Mouse (Mus musculus) spleen, postnatal 14 days (tissue): ENCODE data around the gene Fam187b.
"Not testable (repeated sequence)": the region's sequence is repeated elsewhere in the genome, so short reads cannot be mapped to it uniquely, and the experiment has no call there.

Source experiments
- DNase-seq, 2 experiments: peaks; one replicate each; pipeline ENCODE4 v3.0.0; 2021 to 2022; ENCODE audit warnings: low spot score in 2 of 2

The Fam187b gene

DNA sequence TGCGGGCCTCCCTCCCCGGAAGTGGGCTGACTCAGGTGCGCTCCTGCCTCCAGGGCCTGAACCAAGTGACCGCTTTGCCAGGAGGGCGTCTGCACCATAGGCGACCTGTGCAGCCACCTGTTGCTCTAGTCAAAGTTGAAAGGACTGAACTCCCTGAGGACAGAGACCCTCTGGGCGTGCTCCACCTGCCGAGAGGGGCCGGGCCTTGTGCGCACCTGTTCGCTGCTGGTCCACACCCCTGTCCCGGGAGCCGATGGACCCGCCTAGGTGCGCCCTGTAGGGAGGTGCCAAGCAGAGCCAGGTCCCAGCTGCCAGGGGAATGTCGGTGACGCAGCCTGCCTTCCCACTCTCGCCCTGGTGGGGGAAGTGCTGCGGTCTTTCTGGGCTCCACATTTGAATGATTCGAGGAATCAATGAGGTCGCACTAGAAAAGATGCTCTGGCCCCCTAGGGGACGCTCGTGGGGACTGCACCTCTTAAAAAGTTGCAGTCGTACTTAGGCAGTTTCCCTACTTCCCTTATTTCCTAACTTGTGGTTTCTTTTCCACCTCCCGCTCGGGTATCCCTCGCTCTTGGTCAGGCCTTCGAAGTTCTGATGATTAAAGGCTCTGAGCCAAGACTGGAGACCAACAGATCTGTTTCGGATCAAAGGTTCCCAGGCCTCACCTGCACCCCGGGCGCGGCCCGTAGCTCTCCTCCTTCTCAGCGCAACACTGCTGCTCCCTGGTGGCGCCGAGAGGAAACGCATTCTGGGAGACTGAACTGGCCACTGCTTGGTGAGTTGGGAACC, at the start of gene Fam187b:
Fam187b (plus strand) TSS at position 290 of the 789 bp plus-strand sequence.
- DNase-seq: peak; percentile 74 to 88

- DNase-seq: no peak
Observed at GRCm38 (mm10) chr7:30924071-30924470, 49.5 kb upstream of the Fam187b start.

- DNase-seq: not testable (repeated sequence)
Observed at GRCm38 (mm10) chr7:30924581-30924980, 49.0 kb upstream of the Fam187b start, which contains the start of gene Hamp2. Hamp2 (minus strand) TSS chr7:30924681.

GRCm38 (mm10) chr7:30935422-30936099, 38.0 kb upstream of the Fam187b start:
- DNase-seq: not testable (repeated sequence)

GRCm38 (mm10) chr7:30940070-30940469, 33.5 kb upstream of the Fam187b start:
- not testable (repeated sequence) for DNase-seq

DNA sequence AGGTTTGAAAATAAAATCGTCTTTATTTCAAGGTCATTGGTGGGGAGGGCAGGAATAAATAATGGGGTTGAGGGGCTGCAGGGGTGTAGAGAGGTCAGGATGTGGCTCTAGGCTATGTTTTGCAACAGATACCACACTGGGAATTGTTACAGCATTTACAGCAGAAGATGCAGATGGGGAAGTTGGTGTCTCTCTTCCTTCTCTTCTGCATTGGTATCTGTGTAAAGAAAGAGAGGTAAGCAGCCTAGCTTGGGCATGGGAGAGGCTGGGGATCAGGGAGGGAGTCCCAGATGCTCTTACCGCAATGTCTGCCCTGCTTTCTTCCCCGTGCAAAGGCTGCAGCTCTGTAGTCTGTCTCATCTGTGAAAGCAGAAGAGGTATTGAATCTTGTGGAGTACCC, 31.2 kb upstream of the Fam187b start:
- DNase-seq: not testable (repeated sequence)

- no peak for DNase-seq
Observed at GRCm38 (mm10) chr7:30943909-30944635, 29.5 kb upstream of the Fam187b start, which contains the start of gene Hamp. Hamp (minus strand) TSS chr7:30944032.

DNA sequence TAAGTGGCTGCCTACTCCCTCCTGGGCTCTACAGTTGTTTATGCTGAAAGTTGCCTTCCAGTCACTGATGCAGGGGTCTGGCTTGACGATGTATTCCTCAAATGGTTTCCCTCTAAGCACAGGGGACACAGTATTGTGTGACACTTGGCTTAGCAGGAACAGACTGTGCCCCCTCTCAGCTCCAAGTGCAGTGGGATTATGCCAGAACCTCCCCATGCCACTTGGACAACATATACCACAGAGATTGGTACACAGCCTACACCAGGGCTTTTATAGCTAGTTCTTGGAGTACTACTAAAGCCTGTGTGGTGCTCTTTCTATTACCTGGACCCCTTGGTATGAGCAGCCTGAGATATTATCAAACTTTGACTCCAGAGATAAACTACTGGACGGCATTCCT, 28.9 kb upstream of the Fam187b start:
- not testable (repeated sequence) for DNase-seq

- not testable (repeated sequence) for DNase-seq
Observed at GRCm38 (mm10) chr7:30945466-30945865, 28.1 kb upstream of the Fam187b start.

DNA sequence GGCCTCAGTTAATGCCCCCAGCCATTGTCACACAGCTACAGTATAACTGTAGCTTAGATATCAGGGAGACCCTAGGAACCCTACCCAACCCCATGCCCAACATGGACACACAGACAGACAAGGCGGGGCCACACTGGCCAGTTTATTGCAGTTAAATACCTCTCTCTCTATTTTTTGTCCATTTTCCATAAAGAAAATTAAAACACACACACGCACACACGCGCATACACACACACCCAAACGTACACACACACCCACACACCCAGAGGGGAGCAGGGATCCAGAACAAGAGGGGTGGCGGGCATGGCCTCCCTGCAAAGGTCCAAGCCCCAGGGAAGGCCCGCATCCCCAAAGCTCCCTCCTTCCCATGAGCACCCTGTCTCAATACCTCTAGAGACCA, 27.7 kb upstream of the Fam187b start:
- no peak for DNase-seq

DNA sequence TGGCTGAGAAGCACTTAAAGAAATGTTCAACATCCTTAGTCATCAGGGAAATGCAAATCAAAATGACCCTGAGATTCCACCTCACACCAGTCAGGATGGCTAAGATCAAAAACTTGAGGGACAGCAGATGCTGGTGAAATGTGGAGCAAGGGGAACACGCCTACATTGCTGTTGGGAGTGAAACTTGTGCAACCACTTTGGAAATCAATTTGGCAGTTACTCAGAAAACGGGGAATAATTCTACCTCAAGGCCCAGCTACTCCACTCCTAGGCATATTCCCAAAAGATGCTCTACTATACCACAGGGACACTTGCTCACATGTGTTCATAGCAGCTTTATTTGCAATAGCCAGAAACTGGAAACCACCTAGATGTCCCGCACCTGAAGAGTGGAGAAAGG, 23.7 kb upstream of the Fam187b start:
- not testable (repeated sequence) for DNase-seq

- DNase-seq: no peak
Observed at GRCm38 (mm10) chr7:30952441-30953265, 20.9 kb upstream of the Fam187b start.

DNA sequence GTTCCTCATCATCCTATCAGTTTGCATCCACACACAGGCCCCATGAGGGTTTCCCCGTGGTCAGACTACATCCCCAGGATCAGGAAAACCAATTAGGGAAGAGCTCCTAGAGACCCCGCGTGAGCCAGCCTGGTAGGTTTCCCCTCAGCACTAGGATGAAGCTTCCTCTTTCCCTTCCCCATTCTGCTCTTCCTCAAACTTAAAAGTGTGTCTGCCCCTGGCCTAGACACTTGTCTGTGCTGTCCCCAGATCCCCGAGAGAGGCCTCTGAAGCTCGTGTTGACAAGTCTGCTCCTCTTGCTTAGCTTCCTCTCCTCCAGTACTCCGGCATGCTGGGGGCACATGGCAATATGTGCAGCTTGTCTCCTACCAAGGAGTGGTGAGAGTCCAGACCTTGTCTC, 20.1 kb upstream of the Fam187b start:
- DNase-seq: no peak

DNA sequence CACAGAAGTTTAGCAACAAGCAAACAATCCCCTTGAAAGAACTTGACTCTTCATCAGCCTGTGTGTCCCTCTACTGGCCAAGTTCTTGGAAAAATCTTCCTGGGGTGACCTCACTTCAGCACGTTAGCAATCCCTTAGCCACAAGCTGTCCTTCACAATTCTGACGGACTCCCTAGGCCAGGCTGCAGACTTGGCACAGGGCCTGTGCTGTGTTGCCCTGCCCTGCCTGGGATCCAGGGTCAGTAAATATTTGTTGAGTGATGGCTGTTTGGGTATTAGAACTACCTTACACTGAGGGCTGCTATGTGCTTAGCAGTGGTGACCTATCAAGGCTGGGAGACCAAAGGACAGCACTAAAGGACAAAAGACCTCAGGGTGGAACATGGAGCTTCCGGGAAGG, 19.6 kb upstream of the Fam187b start:
- no peak for DNase-seq

- no peak for DNase-seq
Observed at GRCm38 (mm10) chr7:30954971-30955520, 18.5 kb upstream of the Fam187b start.

- DNase-seq: peak; percentile 79 to 84
Observed at GRCm38 (mm10) chr7:30955584-30956356, 17.8 kb upstream of the Fam187b start.

DNA sequence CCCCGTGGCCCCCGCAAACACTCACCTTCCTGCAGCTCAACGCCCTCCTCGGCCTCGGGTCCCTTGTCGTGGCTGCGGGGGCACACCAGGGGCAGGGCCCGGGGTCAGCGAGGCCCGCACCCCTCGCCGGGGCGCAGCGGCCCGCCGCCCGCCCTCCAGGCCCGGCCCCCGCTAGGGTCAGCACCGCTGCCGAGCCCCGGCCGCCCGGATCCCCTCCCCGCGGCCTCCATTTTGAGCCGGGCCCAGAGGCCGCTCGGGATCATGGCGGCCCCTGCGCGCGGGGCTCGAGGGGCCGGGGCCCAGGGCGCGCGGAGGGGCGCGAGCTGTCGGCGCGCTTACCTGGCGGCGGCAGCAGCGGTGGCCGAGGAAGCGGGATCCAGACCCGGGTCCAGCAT, 17.2 kb upstream of the Fam187b start:
- DNase-seq: peak in 1 of 2 experiments; percentile 25

GRCm38 (mm10) chr7:30956756-30957366, 16.7 kb upstream of the Fam187b start, which contains the start of gene Usf2:
Usf2 (minus strand) TSS chr7:30956803.
- DNase-seq: peak; percentile 45 to 65

DNA sequence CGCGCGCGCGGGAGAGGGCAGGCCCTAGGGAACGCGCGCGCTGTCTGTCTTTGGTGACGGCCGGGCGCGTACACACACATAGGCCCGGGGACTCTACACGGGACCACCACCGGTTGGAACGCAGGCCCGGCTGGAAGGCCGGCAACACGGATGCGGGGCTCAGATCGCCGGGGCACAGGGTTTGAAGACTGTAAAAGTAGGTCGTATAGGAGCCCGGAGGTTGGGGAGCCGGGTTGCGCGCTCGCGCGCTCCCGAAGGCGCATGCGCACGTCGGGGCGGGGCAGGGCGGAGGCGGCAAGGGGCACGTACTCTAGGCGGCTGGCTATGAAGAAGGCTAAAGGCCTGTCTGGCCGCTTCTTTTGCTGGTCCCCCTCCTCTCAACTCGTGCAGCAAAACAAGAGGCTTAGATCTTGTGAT, 16.2 kb upstream of the Fam187b start:
- DNase-seq: peak; percentile 88 to 89
